Mouse (Mus musculus) ovary, adult 18-20 months (tissue): ENCODE results near the gene Cox6b1.
A peak's percentile ranks its signal among the peaks of the same experiment; 100 is the strongest.

Experiments used
- DNase-seq: peaks from one replicate; pipeline ENCODE4 v3.0.0; 2022; ENCODE audit warnings: low spot score, mixed read lengths

Gene Cox6b1

DNA sequence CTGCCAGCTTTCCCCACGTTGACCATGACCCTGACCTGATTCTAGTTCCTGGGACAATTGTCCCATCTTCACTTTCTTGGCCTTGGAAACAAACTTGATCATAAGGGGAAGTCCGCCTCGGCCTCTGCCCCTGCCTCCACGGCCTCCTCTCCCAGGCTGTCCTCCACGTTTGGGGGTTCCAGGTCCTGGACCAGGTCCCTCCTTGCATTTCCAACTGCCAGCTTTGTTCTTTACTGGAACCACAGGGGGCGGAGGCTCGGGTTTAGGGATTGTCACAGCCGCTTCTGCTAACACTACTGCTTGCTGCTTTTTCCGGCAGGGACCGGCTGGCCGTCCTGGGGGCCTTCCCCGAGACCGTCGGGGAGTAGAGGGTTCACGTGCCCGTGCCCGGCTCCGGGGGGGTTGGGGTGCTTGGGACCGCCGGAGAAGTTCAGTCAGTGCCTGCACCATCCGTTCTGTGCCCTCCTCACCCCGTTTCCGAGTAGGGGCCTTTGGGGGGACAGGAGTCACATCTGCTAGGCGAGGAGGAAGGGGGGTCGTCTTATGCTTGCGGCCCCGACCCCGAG lies 39.4 kb downstream of the Cox6b1 start:
- DNase-seq, result no peak

DNA sequence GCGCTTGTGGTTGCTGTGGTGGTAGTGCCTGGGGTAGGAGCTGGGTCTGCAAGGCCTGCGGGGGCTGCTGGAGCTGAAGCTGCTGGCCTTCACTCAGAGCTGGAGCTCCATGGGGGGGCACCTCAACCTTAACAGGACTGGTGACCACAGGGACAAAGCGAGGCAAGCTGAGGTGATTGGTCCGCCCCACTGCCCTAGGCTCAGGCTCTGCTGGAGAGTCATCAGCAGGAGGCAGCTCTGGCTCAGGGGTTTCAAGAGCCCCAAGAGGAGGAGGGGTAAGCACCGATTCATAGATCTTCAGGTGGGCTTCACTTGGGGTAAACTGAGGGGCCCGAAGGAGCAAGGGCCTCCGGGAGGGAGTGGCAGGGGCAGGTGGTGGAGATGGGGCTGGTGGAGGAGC lies 40.8 kb downstream of the Cox6b1 start:
- DNase-seq, result no peak

DNA sequence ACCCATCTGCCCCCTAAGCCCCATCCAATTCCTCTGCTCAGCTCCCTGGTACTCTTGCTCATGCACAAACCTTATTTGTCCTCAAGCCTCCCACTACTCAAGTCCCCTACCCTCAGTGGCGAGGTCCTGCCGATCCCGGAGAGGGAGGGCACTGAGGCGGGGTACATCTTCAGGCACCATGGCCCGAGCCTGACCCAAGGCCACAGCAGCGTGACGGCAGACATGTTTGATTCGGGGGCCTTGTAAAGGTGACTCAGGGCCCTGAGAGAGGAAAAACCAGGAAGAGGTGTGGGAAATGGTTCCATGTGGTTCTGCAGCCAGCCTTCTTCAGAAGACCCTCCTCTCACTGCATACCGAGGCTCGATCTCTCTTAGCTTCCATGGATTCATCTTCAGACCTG lies 41.6 kb downstream of the Cox6b1 start:
- no peak for DNase-seq

- no peak for DNase-seq
These were observed 44.4 kb downstream of the Cox6b1 start for GRCm38 (mm10) chr7:30581547-30581946.

DNA sequence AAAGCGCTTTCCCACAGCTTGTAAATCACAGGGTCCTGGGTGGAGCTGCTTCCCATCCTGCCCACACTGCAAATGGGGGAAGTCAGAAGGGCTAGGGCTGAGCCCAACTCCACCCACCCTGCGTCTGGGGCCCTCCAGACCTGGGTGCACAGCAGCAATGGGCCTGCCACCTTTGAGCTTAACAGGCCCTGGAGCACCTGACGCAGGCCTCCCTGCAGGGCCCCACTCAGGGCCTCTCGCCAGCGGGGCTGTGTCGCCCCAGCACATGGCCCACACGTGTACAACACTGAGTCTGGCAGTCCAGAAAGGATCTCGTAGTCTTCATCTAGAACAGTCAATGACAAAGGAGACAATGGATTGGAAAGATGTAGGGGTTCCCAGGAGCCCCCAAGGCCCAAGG lies 46.0 kb downstream of the Cox6b1 start:
- DNase-seq, result no peak

DNA sequence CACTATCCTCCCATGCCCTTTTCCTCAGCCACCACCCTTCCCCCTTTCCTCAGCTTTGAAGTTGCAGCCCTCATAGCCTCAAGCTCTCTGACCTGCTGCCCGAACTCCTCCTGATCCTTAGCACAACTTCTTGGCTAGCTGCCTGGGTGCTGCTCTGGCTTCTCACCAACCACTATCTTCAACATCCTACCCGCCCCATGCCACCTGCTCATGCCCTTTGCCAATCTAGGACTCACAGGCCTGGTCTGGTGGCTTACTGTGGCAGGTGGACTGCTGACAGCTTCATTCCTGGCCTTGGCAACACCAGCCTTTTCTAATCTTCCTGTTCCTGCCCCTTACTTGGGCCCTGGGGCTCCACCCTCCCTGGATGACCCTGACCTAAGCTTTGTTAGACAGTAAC lies 53.0 kb downstream of the Cox6b1 start:
- peak; percentile 58 for DNase-seq

- no peak for DNase-seq
These were observed 53.6 kb downstream of the Cox6b1 start for GRCm38 (mm10) chr7:30572389-30572788.

DNA sequence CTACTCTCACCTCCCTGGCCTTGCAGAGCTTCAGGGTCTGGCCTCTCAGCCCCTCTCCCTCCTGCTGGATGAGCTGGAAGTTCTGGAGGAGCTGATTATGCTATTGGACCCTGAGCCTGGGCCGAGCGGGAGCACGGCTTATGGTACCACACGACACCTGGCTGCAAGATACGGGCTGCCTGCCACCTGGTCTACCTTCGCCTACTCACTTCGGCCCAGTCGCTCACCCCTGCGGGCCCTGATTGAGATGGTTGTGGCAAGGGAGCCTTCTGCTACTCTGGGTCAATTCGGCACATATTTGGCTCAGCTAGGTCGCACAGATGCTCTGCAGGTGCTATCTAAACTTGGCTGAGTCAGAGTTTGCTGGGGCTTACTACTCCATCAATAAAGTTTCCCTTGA lies 58.4 kb downstream of the Cox6b1 start:
- DNase-seq, result no peak
